Mouse (Mus musculus): ENCODE results near the gene Scrt2.

Scrt2 gene

DNA sequence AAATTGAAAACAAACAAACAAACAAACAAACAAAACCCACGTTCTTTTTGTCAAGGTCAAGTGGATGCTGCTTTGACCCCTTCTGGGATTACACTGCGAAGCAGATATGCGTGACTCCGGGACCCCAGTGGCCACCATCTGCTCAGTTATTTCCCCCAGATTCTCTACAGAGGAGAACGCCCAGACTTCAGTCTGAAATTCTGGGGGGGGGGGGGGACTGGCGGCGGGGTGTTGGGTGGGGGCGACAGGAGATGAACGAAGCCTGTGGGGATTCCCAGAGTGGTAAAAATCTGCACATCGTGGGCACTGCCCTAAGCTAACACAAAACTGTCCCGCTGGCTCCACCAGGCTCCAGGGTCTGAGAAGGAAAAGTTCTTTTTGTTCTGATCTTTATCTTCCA lies 61.2 kb downstream of the Scrt2 start:
- DNase-seq (ENCODE audit: extremely low read depth, low read depth, low spot score): no peak

DNA sequence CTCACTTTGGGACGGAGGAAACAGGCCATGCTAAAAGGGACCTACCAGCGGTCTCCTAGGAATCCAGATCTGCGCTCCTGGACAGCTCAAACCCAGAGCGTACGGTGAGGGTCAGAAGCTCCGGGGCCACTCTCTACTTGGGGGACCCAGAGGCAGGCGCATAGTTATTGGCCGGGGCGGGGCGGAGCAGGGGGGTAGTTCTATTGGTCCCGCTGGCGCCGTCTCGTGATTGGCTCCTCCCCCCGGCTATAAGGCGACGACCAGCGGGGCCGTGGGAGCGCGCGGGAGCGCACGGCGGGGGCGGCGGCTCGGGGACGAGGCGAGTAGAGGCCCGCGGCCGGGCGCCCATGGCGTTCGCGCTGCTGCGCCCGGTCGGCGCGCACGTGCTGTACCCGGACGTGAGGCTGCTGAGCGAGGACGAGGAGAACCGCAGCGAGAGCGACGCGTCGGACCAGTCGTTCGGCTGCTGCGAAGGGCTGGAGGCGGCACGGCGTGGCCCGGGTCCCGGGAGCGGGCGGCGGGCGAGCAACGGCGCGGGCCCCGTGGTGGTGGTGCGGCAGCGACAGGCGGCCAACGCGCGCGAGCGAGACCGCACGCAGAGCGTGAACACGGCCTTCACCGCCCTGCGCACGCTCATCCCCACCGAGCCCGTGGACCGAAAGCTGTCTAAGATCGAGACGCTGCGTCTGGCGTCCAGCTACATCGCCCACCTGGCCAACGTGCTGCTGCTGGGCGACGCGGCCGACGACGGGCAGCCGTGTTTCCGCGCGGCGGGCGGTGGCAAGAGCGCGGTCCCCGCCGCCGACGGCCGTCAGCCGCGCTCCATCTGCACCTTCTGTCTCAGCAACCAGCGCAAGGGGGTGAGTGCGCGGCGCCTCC lies 62.2 kb downstream of the Scrt2 start, which contains the start of gene Tcf15:
Gene Tcf15, plus strand, starts transcription at position 283 of the 879 bp plus-strand sequence.
- DNase-seq (ENCODE audit: extremely low read depth, low read depth, low spot score): no peak

DNA sequence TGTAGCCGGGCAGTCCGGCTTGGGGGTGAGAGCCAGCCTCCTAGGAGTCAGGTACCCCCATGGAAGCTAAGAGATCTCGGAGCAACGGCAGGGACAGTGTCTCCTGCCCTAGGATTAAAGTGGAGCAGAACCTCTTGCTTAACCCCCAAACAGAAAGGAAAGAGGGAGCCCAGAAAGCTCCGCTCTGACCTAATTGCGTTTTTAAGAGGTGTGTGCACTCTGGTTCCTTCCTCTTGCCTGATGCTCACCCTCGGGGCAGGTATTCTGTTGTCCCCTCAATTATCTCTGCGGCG lies 62.8 kb downstream of the Scrt2 start:
- DNase-seq (ENCODE audit: extremely low read depth, low read depth, low spot score): no peak

DNA sequence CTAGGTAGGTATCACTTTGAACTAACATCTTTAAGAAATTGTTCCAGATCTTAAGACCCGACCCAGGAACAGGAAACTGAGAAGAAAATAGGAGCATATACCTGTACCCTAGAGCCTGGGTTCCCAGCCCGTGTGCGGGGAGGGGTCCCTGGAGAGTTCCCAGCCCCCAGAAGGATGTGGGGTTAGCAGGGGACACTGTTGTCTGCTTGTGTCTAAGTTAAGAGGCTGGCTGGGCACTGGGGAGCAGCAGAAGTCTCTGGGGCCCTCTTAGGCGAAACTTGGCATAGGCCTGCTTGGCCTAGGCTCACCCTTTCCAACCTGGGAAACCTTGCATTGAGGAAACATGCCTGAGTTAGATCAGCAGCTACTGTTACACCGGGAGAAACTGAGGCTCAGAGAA lies 63.2 kb downstream of the Scrt2 start:
- DNase-seq (ENCODE audit: extremely low read depth, low read depth, low spot score): no peak
